Mouse (Mus musculus) CH12.LX (cell line): Measurements from ENCODE around the gene Dnlz. TPM values are rescaled to one million over a fixed set of nuclear protein-coding genes. Genes with fewer than 3 reads are reported as not detected.
A peak's percentile ranks its signal among the peaks of the same experiment; 100 is the strongest.

Experiments
- DNase-seq: peaks from one replicate; pipeline ENCODE4 v3.0.0-alpha.2; 2013; ENCODE audit errors: extremely low read depth
- H3K27ac ChIP-seq: 2 replicates; pipeline ENCODE4 v1.5.1; 2012; ENCODE audit warnings: low read depth, mild to moderate bottlenecking, control low read depth, moderate library complexity; ENCODE audit not compliant: insufficient read depth
- H3K27me3 ChIP-seq: replicated peaks from 2 replicates; pipeline ENCODE3; 2012; ENCODE audit warnings: inconsistent platforms
- H3K36me3 ChIP-seq, 2 experiments: replicated peaks in 1 of 2; 2 replicates each; pipeline versions ENCODE3 to v1.6.1; 2012; ENCODE audit warnings: inconsistent platforms in 1 of 2, low read length in 1 of 2, mild to moderate bottlenecking in 1 of 2, mixed read lengths in 1 of 2, moderate library complexity in 1 of 2; ENCODE audit not compliant: control insufficient read depth in 1 of 2, insufficient read depth in 1 of 2
- H3K4me1 ChIP-seq, 2 experiments: 2 replicates each; pipeline ENCODE4 v1.6.1; 2012; ENCODE audit warnings: inconsistent platforms in 1 of 2, moderate library complexity in 1 of 2; ENCODE audit not compliant: insufficient read depth in 2 of 2, control insufficient read depth in 1 of 2
- H3K4me2 ChIP-seq: 2 replicates; pipeline ENCODE4 v1.6.1; 2012; ENCODE audit warnings: low read depth, mild to moderate bottlenecking, control low read depth; ENCODE audit not compliant: poor library complexity, insufficient read depth, severe bottlenecking
- H3K4me3 ChIP-seq, 3 experiments: fragments of 150-350 bp in 1 of 3; sonication (generic) in 1 of 3; replicated peaks in 1 of 3; 2 replicates each; pipeline versions ENCODE3 to v1.5.1; 2011 to 2012; ENCODE audit warnings: low read depth in 2 of 3, low read length in 2 of 3, mild to moderate bottlenecking in 2 of 3, moderate library complexity in 2 of 3, control low read depth in 1 of 3, improper control_type of control experiment in 1 of 3, inconsistent platforms in 1 of 3, mixed read lengths in 1 of 3; ENCODE audit not compliant: poor library complexity in 1 of 3
- H3K79me2 ChIP-seq: replicated peaks from 2 replicates; pipeline ENCODE4 v1.6.1; 2012; ENCODE audit warnings: mild to moderate bottlenecking, moderate library complexity; ENCODE audit not compliant: control insufficient read depth, poor library complexity, insufficient read depth, severe bottlenecking; ENCODE audit errors: extremely low read depth
- H3K9ac ChIP-seq: 2 replicates; pipeline ENCODE4 v1.6.1; 2012; ENCODE audit warnings: low read depth, mild to moderate bottlenecking, control low read depth, moderate library complexity; ENCODE audit not compliant: insufficient read depth
- H3K9me3 ChIP-seq: replicated peaks from 2 replicates; pipeline ENCODE3; 2012; ENCODE audit warnings: low read length, inconsistent platforms, mixed read lengths
- CHD2 ChIP-seq: IDR thresholded peaks from 2 replicates; pipeline ENCODE4 v1.6.1; 2011; ENCODE audit warnings: low read length, improper control_type of control experiment
- ELF1 ChIP-seq: IDR thresholded peaks from 2 replicates; pipeline ENCODE4 v1.6.1; 2014; ENCODE audit warnings: low read depth, mild to moderate bottlenecking, inconsistent platforms, low read length, improper control_type of control experiment
- EP300 ChIP-seq: IDR thresholded peaks from 2 replicates; pipeline ENCODE4 v1.6.1; 2011; ENCODE audit warnings: low read length, improper control_type of control experiment
- GABPA ChIP-seq: IDR thresholded peaks from 2 replicates; pipeline ENCODE4 v1.6.1; 2012; ENCODE audit warnings: low read depth, low read length, improper control_type of control experiment, inconsistent platforms; ENCODE audit not compliant: insufficient replicate concordance
- MAZ ChIP-seq: IDR thresholded peaks from 2 replicates; pipeline ENCODE4 v1.6.1; 2012; ENCODE audit warnings: low read depth, mild to moderate bottlenecking, inconsistent platforms, low read length, improper control_type of control experiment, moderate library complexity
- MXI1 ChIP-seq: IDR thresholded peaks from 2 replicates; pipeline ENCODE4 v1.6.1; 2011; ENCODE audit warnings: mild to moderate bottlenecking, low read depth, low read length, improper control_type of control experiment
- NELFE ChIP-seq: IDR thresholded peaks from 2 replicates; pipeline ENCODE4 v1.6.1; 2011; ENCODE audit warnings: low read depth, low read length, improper control_type of control experiment
- NRF1 ChIP-seq: IDR thresholded peaks from 2 replicates; pipeline ENCODE4 v1.6.1; 2014; ENCODE audit warnings: low read depth, mild to moderate bottlenecking, inconsistent platforms, low read length, improper control_type of control experiment, moderate library complexity
- POLR2A ChIP-seq: IDR thresholded peaks from 2 replicates; pipeline ENCODE4 v1.6.1; 2011; ENCODE audit warnings: low read depth, mild to moderate bottlenecking, improper control_type of control experiment, low read length
- SMC3 ChIP-seq: IDR thresholded peaks from 2 replicates; pipeline ENCODE4 v1.6.1; 2011; ENCODE audit warnings: low read depth, low read length, improper control_type of control experiment
- TCF12 ChIP-seq: IDR thresholded peaks from 2 replicates; pipeline ENCODE4 v1.6.1; 2014; ENCODE audit warnings: low read depth, mild to moderate bottlenecking, inconsistent platforms, low read length, improper control_type of control experiment
- UBTF ChIP-seq: IDR thresholded peaks from 2 replicates; pipeline ENCODE4 v1.6.1; 2012; ENCODE audit warnings: low read depth, mild to moderate bottlenecking, inconsistent platforms, low read length, improper control_type of control experiment, moderate library complexity
- USF1 ChIP-seq: IDR thresholded peaks from 2 replicates; pipeline ENCODE4 v1.6.1; 2014; ENCODE audit warnings: low read depth, mild to moderate bottlenecking, inconsistent platforms, low read length, improper control_type of control experiment
- ZKSCAN1 ChIP-seq: IDR thresholded peaks from 2 replicates; pipeline ENCODE4 v1.6.1; 2012; ENCODE audit warnings: low read depth, inconsistent platforms, low read length, improper control_type of control experiment, borderline replicate concordance
- ZNF384 ChIP-seq: IDR thresholded peaks from 2 replicates; pipeline ENCODE4 v1.6.1; 2012; ENCODE audit warnings: low read depth, low read length, improper control_type of control experiment, inconsistent platforms
- dilution Hi-C: fragments of 300-500 bp; cut with MboI; formaldehyde crosslinking; loops from 2 replicates; pipeline ENCODE4 v1.14.3; 2020; ENCODE audit warnings: low sequenced_read_pairs; ENCODE audit not compliant: extremely low pct_unique_long_range_greater_than_20kb, extremely low pct_ligation_motif_present
- in situ Hi-C: fragments of 300-500 bp; cut with MboI; formaldehyde crosslinking; loops from 3 replicates; pipeline ENCODE4 v1.14.3; 2019; ENCODE audit warnings: low sequenced_read_pairs, low pct_ligation_motif_present, low pct_unique_long_range_greater_than_20kb, mixed read lengths
- polyA plus RNA-seq: library from polyadenylated mRNA; unstranded; fragments of >175 nt; gene quantifications from 2 replicates; pipeline ENCODE4 v1.2.1, GENCODE M21; 2012; ENCODE audit warnings: low read depth; ENCODE audit not compliant: insufficient read length
- total RNA-seq, 2 experiments: library from RNA; depleted of rRNA; stranded (reverse); fragments of 300-350 nt in 1 of 2; fragments of >200 nt in 1 of 2; gene quantifications; 2 replicates each; pipeline ENCODE4 v1.2.3; 2012 to 2014

Gene Dnlz
- total and polyA plus RNA-seq, 3 experiments = 15.1 to 17.8 (median 17.1) TPM

DNA sequence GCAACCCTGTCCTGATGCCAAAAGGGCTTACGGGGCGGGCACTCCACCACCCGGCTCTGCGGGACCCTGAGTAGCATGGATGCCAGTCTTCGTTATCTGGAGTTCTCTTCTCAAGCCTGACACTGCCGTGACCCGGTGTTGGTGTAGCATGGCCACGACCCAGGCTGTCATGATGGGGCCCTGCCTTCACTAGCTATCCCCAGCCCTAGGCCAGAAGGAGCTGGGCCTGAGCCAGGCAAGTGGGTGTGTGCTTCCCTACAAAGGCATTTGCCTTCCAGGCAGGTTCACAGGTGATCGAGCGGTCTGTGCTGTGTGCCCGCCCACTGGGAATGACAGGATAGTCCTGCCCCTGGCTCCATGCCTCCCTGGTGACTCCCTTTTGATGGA, 36.0 kb downstream of the Dnlz start:
- Histone ChIP-seq H3K9me3 (no peaks in the 10 kb centered on the region), H3K9ac (peak overlapping the region; percentile 60; the same call in 1 of the 2 replicates), H3K27ac (no peak overlapping the region), H3K4me3 (peak overlapping the region; percentile 50 to 71 (median 55)), H3K79me2 (no peaks in the 10 kb centered on the region), H3K27me3 (peaks cover 63% of the 10 kb centered on the region), H3K4me1 (peaks cover 14 to 28% of the 10 kb centered on the region in 2 experiments), H3K36me3 (no peaks in the 10 kb centered on the region), H3K4me2 (peak overlapping the region; percentile 43)
- in situ Hi-C loops (no loop called here), dilution Hi-C loops (no loop called here)
- no peak for DNase-seq
- no peak for TF ChIP-seq EP300
- no peak for TF ChIP-seq ZKSCAN1
- no peak for TF ChIP-seq ZNF384
- no peak for TF ChIP-seq SMC3
- no peak for TF ChIP-seq GABPA
- TF ChIP-seq MXI1 = no peak; the same call in 1 of the 2 replicates
- TF ChIP-seq CHD2 = no peak
- TF ChIP-seq NELFE = no peak

DNA sequence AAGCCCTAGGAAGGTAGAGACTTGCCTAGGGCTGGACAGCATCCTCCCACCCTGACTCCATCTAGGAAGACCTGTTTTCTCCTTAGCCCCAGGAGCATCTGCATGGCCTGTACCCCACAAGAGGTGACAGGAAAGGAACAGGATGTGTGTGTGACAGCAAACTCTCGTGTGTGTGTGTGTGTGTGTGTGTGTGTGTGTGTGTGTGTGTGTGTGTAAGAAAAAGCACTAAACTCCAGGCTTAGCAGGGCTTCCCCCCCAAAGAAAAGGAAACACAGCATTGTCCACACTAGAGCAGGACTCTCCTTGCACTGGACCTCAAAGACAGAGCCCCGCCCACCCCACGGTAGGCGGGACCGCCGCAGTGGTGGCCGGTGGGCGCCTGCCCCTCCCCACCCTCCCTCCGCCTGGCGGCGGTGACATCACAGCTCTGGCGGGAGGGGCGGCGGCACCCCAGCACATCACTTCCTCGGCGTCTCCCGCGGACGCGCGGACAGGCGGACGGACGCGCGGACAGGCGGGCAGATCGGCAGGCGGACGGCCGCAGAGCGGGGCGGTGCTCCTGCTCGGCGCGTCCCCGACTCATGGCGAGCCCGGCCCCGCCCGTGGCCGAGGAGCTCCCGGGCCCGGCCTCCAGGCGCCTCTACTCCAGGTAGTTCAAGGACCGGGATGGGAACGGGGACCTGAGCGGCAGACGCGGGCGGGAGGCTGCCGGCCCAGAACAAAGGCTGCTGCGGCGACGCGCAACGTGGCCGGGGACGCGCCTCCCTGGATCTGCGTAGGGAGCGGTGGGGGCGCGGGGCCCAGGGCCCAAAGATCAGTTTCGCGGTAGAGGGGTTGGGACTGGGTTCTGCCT, 36.6 kb downstream of the Dnlz start, which contains the start of gene Gpsm1:
Gene Gpsm1, plus strand, starts transcription at position 444 of the 853 bp plus-strand sequence.
- peak within 1 kb of the TSS; percentile 50 to 71 (median 55) for H3K4me3 ChIP-seq
- dilution Hi-C loops (no loop called here), in situ Hi-C loops (no loop called here)
- no peak within 1 kb of the TSS for H3K27ac ChIP-seq
- no peaks in the 10 kb centered on the region for H3K36me3 ChIP-seq
- H3K79me2 ChIP-seq = no peaks in the 10 kb centered on the region
- no peaks in the 10 kb centered on the region for H3K9me3 ChIP-seq
- no peak for DNase-seq
- H3K4me2 ChIP-seq = peak within 1 kb of the TSS; percentile 43
- peaks cover 61% of the 10 kb centered on the region for H3K27me3 ChIP-seq
- H3K9ac ChIP-seq = peak within 1 kb of the TSS; percentile 60; the same call in 1 of the 2 replicates
- H3K4me1 ChIP-seq = peaks cover 14 to 30% of the 10 kb centered on the region in 2 experiments
- TF ChIP-seq MAZ (peak; percentile 85; the same call in 1 of the 2 replicates), NELFE (peak; percentile 22; the same call in 1 of the 2 replicates), POLR2A (peak; percentile 39; the same call in 1 of the 2 replicates), UBTF (no peak), USF1 (no peak), NRF1 (peak; percentile 33; the same call in 1 of the 2 replicates), TCF12 (peak; percentile 48; the same call in 1 of the 2 replicates), ELF1 (0 out of 2 replicates have a peak, but pooled peaks have one; percentile 21)
